Mouse (Mus musculus) limb, embryonic 10.5 days (tissue): ENCODE results near the gene Prss32. TPM values are rescaled to one million over a fixed set of nuclear protein-coding genes. Genes with fewer than 3 reads are reported as not detected.
"Not testable (repeated sequence)": the region's sequence is repeated elsewhere in the genome, so short reads cannot be mapped to it uniquely, and the experiment has no call there.

Source experiments
- DNase-seq: peaks from one replicate; pipeline ENCODE4 v3.0.0-alpha.2; 2017; ENCODE audit warnings: low spot score
- H3K27ac ChIP-seq: fragments of 300-500 bp; sonication (generic); 2 replicates; pipeline ENCODE4 v1.5.1; 2016; ENCODE audit warnings: mild to moderate bottlenecking
- H3K27me3 ChIP-seq: fragments of 300-500 bp; sonication (generic); 2 replicates; pipeline ENCODE4 v1.6.1; 2016; ENCODE audit warnings: low read depth, mild to moderate bottlenecking; ENCODE audit not compliant: poor library complexity, severe bottlenecking
- H3K36me3 ChIP-seq: fragments of 300-500 bp; sonication (generic); 2 replicates; pipeline ENCODE4 v1.6.1; 2016; ENCODE audit warnings: mild to moderate bottlenecking, moderate library complexity
- H3K4me1 ChIP-seq: fragments of 300-500 bp; sonication (generic); 2 replicates; pipeline ENCODE4 v1.6.1; 2016
- H3K4me3 ChIP-seq: fragments of 300-500 bp; sonication (generic); 2 replicates; pipeline ENCODE4 v1.5.1; 2016; ENCODE audit warnings: mild to moderate bottlenecking, moderate library complexity
- H3K9me3 ChIP-seq: fragments of 300-500 bp; sonication (generic); replicated peaks from 2 replicates; pipeline ENCODE4 v1.6.1; 2016; ENCODE audit warnings: mild to moderate bottlenecking
- WGBS: fragments of 180-500 bp; shearing (Covaris S2); methylation state at CpG from one replicate; pipeline ENCODE4 v1.1.7; 2016; 5-methylcytosine and 5-hydroxymethylcytosine counted together
- polyA plus RNA-seq: library from polyadenylated mRNA; unstranded; fragments of >200 nt; fragmentation: Nextera tagmentation; extraction: Ambion mirVana; gene quantifications from 2 replicates; pipeline ENCODE4 v1.2.1, GENCODE M21; 2016

Gene Prss32
- polyA plus RNA-seq, 1 experiment from 2014 or later, result not detected

DNA sequence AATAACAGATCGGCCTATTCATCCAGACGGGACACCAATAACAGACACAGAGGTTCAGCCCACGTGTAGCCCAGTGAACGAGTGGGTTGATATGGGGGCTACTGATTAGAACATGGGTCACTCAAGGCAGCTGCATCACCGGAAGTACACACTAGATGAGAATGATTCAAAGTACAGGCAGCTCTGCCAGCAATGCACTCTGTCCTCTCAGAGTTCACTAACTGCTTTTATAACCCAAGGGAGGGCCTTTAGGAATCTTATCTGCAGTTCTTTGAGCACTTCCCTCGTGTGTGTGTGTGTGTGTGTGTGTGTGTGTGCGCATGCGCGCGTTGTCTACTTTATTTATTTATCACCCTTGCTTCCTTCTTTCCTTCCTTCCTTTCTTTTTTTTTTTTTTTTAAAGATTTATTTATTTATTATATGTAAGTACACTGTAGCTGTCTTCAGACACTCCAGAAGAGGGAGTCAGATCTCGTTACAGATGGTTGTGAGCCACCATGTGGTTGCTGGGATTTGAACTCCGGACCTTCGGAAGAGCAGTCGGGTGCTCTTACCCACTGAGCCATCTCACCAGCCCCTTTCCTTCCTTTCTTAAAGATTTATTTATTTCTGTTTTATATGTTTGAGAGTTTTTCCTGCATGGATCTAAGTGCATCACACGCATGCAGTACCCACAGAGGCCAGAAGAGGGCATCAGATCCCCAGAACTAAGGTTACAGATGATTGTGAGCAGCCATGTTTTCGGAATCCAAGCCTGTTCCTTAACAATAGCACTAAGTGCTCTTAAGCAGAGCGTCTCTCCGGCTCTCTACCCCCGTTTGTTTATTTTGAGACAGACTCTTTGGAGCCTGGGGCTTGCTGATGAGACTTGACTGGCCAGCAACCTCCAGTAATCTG is 7.4 kb downstream of the Prss32 start:
- Histone ChIP-seq H3K27me3 (no peaks in the 10 kb centered on the region), H3K36me3 (no peaks in the 10 kb centered on the region), H3K4me3 (no peak overlapping the region), H3K27ac (0 out of 2 replicates have a peak overlapping the region, but pooled peaks have one; percentile 42), H3K9me3 (no peaks in the 10 kb centered on the region), H3K4me1 (peaks cover 7% of the 10 kb centered on the region)
- peak; percentile 77 for DNase-seq
- WGBS, result 66% methylated on average over 19 of the region's 19 CpGs

- 48% methylated on average over 5 of the region's 5 CpGs for WGBS
- Histone ChIP-seq H3K9me3 (no peaks in the 10 kb centered on the region), H3K27ac (no peak overlapping the region), H3K36me3 (no peaks in the 10 kb centered on the region), H3K4me3 (no peak overlapping the region), H3K4me1 (peaks cover 8% of the 10 kb centered on the region), H3K27me3 (no peaks in the 10 kb centered on the region)
- peak; percentile 54 for DNase-seq
Measured at GRCm38 (mm10) chr17:23853292-23853691, 9.6 kb downstream of the Prss32 start.

- Histone ChIP-seq H3K9me3 (no peaks in the 10 kb centered on the region), H3K4me3 (no peak overlapping the region), H3K36me3 (no peaks in the 10 kb centered on the region), H3K4me1 (peaks cover 8% of the 10 kb centered on the region), H3K27me3 (no peaks in the 10 kb centered on the region), H3K27ac (no peak overlapping the region)
- 90% methylated on average over 10 of the region's 10 CpGs for WGBS
- DNase-seq, result no peak
Measured at GRCm38 (mm10) chr17:23854229-23854765, 10.6 kb downstream of the Prss32 start.

DNA sequence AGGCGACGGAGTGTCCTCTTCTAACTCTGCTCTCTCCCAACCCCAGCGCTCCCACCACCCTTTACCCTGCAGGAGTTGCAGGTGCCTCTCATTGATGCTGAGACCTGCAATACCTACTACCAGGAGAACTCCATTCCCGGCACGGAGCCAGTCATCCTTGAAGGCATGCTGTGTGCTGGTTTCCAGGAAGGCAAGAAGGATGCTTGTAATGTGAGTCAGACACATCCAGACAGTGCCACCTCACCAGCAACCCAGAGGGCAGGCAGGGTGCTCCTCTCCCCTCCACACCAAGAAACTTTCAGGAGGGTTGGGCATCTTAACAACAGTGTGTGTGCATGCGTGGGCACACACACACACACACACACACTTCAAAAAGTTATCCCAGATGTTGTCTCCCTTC is 13.5 kb downstream of the Prss32 start:
- DNase-seq, result no peak
- WGBS, result 85% methylated on average over 6 of the region's 6 CpGs
- peaks cover 8% of the 10 kb centered on the region for H3K4me1 ChIP-seq
- H3K9me3 ChIP-seq, result no peaks in the 10 kb centered on the region
- H3K27me3 ChIP-seq, result no peaks in the 10 kb centered on the region
- H3K36me3 ChIP-seq, result no peaks in the 10 kb centered on the region
- H3K27ac ChIP-seq, result peak overlapping the region; percentile 7; the same call in 1 of the 2 replicates
- no peak overlapping the region for H3K4me3 ChIP-seq

GRCm38 (mm10) chr17:23857913-23858312 is 14.3 kb downstream of the Prss32 start:
- DNase-seq, result no peak
- Histone ChIP-seq H3K9me3 (no peaks in the 10 kb centered on the region), H3K27me3 (no peaks in the 10 kb centered on the region), H3K4me1 (peaks cover 8% of the 10 kb centered on the region), H3K36me3 (no peaks in the 10 kb centered on the region), H3K4me3 (no peak overlapping the region), H3K27ac (no peak overlapping the region)
- 70% methylated on average over 2 of the region's 2 CpGs for WGBS

- WGBS, result 87% methylated on average over 4 of the region's 4 CpGs
- no peak overlapping the region for H3K27ac ChIP-seq
- no peak for DNase-seq
Measured at GRCm38 (mm10) chr17:23862926-23863325, 19.3 kb downstream of the Prss32 start.

GRCm38 (mm10) chr17:23867756-23868155 is 24.1 kb downstream of the Prss32 start, which contains the start of gene Prss21:
Prss21 (plus strand) TSS chr17:23868056.
- WGBS, result 85% methylated on average over 15 of the region's 15 CpGs
- H3K27ac ChIP-seq, result no peak within 1 kb of the TSS
- no peak for DNase-seq
- H3K27me3 ChIP-seq, result no peaks in the 10 kb centered on the region
- H3K4me3 ChIP-seq, result no peak within 1 kb of the TSS
- peaks cover 8% of the 10 kb centered on the region; the same call in 1 of the 2 replicates for H3K4me1 ChIP-seq
- no peaks in the 10 kb centered on the region for H3K9me3 ChIP-seq
- H3K36me3 ChIP-seq, result no peaks in the 10 kb centered on the region

More at GRCm38 (mm10) chr17:23862926-23863325, 19.3 kb downstream of the Prss32 start:
- H3K4me3 ChIP-seq, result no peak overlapping the region
- no peaks in the 10 kb centered on the region for H3K4me1 ChIP-seq
- H3K27me3 ChIP-seq, result no peaks in the 10 kb centered on the region
- H3K9me3 ChIP-seq, result no peaks in the 10 kb centered on the region
- H3K36me3 ChIP-seq, result no peaks in the 10 kb centered on the region

- Histone ChIP-seq H3K4me1 (peaks cover 8% of the 10 kb centered on the region; the same call in 1 of the 2 replicates), H3K36me3 (no peaks in the 10 kb centered on the region), H3K27me3 (no peaks in the 10 kb centered on the region), H3K4me3 (no peak overlapping the region), H3K9me3 (no peaks in the 10 kb centered on the region), H3K27ac (no peak overlapping the region)
- no peak for DNase-seq
- WGBS, result 93% methylated on average over 11 of the region's 11 CpGs
Measured at GRCm38 (mm10) chr17:23868513-23868912, 24.9 kb downstream of the Prss32 start.

DNA sequence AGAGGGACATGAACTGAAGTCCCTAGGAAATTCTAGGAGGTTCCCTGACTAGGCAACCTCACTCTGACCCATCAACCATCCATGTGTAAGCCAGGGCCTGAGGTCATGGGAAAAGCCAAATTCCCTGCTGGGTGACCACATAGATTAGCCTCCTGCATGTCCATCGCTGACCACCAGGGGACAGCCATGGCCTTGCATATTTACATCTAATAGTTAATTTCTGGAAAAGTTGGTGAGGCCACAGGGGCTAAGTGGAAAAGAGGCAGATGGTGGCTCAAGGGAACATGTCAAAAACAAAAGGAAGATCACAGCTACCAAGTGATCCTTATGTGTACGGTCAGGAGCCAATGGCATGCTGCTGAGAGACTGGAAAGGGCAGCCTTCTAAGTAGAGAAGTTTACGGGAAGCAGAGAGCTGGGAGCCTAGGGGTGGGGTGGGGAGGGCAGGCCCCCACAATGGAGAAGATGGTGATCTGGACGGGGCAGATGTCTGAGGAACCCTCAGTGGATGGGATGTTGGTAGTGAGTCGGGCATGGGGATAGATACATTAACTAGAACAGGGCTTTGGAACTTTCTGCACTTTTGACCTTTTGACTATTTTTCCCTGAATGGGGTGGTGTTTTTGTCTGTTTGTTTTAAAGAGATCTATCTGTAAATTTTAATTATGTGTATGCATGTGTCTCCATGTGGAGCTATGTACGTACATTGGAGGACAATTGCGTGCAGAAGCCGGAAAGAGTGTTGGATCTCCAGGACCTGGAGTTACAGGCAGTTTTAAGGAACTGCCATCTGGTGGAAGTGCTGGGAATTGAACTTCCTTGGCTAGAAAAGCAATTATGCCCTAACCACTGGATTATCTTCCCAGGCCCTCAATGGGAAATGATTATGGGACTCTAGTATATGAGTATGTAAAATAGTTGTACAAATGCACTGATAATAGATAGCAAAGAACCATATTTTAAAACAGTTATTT is 30.5 kb downstream of the Prss32 start:
- Histone ChIP-seq H3K4me3 (no peak overlapping the region), H3K27me3 (no peaks in the 10 kb centered on the region), H3K9me3 (no peaks in the 10 kb centered on the region), H3K27ac (no peak overlapping the region), H3K36me3 (no peaks in the 10 kb centered on the region), H3K4me1 (peaks cover 13% of the 10 kb centered on the region)
- DNase-seq, result peak; percentile 63
- 54% methylated on average over 8 of the region's 8 CpGs for WGBS

GRCm38 (mm10) chr17:23876741-23877140 is 33.1 kb downstream of the Prss32 start:
- DNase-seq, result no peak
- Histone ChIP-seq H3K4me1 (peaks cover 5% of the 10 kb centered on the region; the same call in 1 of the 2 replicates), H3K9me3 (no peaks in the 10 kb centered on the region), H3K27ac (no peak overlapping the region), H3K27me3 (no peaks in the 10 kb centered on the region), H3K4me3 (no peak overlapping the region), H3K36me3 (no peaks in the 10 kb centered on the region)
- WGBS, result 75% methylated on average over 3 of the region's 3 CpGs

DNA sequence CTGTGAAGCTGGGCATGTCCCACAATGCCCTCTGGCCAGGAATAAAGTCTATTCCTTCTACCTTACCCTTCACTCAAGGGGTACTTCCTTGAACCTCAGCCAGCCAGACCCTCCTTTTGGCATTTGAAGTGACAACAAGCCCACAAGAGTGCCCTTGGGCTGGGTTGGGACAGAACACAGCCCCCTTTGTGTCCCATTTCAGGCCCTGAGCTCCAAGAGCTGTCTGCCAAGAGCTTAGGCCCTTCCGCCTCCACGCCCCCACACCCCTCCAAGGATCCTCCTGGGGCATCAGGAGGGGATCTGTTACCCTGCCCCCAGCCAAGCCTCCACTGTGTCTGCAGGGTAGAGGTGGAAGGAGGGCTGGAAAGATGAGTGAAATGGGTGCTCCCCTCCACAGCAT is 33.5 kb downstream of the Prss32 start:
- Histone ChIP-seq H3K36me3 (no peaks in the 10 kb centered on the region), H3K27ac (no peak overlapping the region), H3K27me3 (no peaks in the 10 kb centered on the region), H3K9me3 (no peaks in the 10 kb centered on the region), H3K4me3 (no peak overlapping the region), H3K4me1 (peaks cover 5% of the 10 kb centered on the region; the same call in 1 of the 2 replicates)
- no peak for DNase-seq
- WGBS, result 84% methylated on average over 2 of the region's 2 CpGs

GRCm38 (mm10) chr17:23880576-23880975 is 36.9 kb downstream of the Prss32 start, which contains the start of the genes Dcpp1 and Dcpp2:
Dcpp1 (plus strand) TSS chr17:23880876.
Dcpp2 (plus strand) TSS chr17:23880880.
- not testable (repeated sequence) for H3K4me1 ChIP-seq, DNase-seq, H3K27ac ChIP-seq, H3K27me3 ChIP-seq, H3K4me3 ChIP-seq, H3K36me3 ChIP-seq, H3K9me3 ChIP-seq
- 88% methylated on average over 4 of the region's 4 CpGs for WGBS
